Mouse (Mus musculus) embryo, embryonic 10 days (tissue): ENCODE measurements around the gene Tmem30c.
A peak's percentile ranks its signal among the peaks of the same experiment; 100 is the strongest.

ENCODE experiments used
- DNase-seq: peaks from one replicate; pipeline ENCODE4 v3.0.0-alpha.2; 2015; ENCODE audit warnings: low spot score

The Tmem30c gene

DNA sequence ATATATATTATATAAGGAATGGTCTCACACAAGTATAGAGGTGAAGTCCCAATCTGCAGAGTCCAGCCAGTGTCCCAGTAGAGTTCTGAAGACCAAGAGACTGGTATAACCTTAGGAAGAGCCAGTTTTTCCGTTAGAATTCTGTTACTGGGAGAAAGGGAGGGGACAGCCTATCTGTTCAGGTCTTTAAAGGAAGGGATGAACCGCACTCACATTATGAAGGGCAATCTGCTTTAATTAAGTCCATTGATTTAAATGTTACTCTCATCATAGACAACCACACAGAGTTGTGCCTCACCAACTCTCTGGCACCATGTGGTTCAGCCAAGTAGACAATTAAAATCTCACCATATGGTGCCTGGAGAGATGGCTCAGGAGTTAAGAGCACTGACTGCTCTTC lies at the start of gene Tmem30c:
Gene Tmem30c, minus strand, starts transcription at position 101 of the 400 bp plus-strand sequence.
- DNase-seq = no peak

GRCm38 (mm10) chr16:57340613-57340898 lies 47.9 kb upstream of the Tmem30c start:
- no peak for DNase-seq

DNA sequence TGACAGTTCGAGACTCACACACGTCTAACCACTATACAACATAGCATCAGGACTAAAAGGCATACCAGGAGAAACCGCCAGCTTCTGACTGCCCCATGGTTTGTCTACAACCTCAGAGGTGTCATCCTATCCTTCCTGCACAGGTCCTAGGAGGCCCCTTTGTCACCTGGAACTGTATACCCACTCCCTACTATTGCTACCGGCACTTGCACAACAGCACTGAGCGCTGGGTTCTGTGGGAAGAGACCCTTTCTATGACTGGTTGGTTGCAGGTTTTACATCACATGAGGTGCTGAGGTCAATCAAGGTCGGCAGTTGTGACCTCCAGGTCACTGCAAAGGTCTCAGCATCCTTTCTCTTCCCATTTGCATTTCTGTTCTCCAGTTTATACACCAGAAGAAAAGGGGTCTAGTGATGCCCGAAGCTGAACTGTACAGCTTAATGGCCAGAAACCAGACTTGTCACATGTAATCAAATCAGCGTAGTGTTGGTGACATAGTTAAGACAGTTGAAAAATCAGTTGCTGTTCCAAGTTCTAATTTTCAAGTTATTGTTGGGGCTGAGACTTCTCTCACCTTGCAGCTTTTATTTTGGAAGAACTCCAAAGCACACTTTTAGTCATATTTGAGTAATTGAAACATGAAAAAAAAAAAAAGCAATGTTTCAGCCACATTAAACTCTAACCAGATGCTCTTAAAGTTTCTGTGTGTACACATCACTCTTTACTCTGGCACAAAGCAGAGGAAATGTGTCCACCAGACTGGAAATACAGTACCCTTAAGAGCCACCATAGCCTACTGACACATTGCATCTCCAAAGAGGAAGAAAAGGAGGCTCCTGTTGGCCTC lies 47.3 kb upstream of the Tmem30c start:
- no peak for DNase-seq

DNA sequence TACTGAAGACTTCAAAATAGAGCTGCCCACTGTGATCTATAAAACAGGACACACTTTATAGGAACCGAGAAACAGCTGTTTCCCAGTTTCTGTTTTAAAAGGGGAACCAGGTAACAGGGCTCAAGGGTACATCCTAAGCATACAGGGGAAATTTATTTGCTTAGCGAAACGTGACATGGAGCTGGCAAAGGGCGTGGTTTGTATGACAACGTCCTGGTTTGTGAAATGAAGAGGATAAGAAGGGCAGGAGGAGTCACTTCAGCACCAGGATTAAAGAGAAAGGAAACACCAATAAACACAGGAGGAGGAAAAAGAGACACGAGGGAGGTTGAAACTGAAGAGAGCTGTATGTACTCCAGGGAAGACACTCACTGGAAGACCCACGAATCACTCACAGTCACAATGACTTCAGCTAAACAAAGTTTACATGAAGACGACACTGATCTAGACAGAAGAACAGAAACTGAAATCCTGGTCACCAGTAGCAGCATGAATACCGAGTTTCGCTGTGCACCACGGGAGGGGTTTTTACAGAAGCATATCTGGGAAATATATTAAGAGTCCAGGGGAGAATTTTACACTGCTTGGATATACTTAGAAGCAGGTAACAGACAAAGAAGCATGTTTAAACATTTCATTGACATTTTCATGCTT lies 44.2 kb upstream of the Tmem30c start:
- no peak for DNase-seq

DNA sequence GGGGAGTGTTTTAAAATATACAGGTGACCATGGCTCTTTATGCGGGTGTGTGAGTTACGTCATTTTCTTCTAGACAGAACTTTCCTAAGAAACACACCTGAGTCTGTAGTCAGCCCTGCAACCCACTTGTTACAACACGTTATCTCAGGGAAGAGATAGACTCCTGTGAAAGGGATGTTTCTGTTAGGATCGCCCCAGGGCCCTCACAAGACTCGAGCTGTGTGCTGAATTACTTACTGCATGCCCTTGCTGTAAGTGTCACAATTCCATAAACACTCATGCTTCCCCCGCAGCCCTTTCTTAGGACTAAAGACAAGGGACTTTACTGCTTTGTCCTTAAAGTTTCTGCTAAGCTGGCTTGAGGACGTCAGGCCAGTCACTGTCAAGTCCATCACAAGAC lies 39.6 kb upstream of the Tmem30c start:
- no peak for DNase-seq

DNA sequence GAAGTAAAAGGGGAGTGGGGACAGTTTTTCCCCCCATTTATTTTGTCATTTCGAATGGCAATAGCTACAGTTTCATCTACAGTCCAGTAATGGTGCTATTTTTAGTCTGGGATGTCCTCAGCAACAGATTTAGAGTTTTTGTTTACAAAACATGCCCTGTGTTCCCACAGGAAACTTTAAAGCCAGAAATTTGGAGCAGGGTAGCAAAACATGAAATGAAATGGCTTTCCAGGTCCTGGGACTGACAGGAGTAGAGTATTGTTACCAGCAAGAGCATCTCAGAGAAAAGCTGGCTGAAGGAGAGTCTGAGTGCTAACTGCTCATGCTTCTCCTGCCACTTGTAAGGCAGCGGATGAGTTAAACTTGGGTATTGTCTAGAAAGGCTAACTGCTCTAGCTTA lies 37.4 kb upstream of the Tmem30c start:
- DNase-seq = no peak

DNA sequence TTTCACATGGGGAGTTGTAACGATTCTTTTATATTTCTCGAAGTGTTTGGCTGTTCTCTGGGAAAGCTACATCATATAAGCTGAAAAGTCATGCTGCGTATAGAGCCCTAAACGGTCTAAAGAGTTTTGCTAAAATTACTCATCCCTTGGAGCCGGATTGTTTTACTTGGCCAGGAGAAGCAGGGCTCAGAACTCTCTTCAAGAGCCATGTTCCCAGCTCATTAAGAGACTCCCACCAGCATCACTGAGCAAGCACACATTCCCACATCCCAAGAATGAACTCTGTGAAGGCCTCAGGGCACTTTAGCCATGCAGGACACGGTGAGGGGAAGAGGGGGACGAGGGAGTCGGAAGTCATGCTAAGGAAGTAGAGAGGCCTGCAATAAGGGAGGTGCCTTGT lies 36.4 kb upstream of the Tmem30c start:
- no peak for DNase-seq

- DNase-seq = no peak
Measured at GRCm38 (mm10) chr16:57326996-57327395, 34.3 kb upstream of the Tmem30c start.

- peak; percentile 50 for DNase-seq
Measured at GRCm38 (mm10) chr16:57319284-57320124, 26.8 kb upstream of the Tmem30c start.

DNA sequence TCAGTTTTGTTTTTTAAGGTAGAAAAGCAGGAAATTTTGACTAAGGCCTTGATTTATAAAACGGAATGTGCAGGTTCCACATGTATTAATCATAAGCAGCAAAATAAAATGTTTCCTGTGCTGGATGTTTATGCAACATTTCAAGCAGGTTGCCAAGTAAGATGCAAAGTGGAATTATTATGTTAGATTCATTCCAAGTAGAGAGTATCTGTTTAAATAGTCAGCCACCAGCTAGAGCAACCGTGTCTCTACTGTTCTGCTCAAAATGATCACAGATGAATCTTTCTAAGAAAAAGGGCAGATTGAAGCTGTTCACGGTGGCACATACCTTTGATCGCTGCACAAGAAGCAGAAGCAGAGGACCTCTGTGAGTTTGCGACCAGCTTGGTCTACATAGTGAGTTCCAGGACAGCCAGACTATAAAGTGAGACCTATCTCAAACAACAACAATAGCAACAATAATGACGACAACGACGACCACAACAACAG lies 26.0 kb upstream of the Tmem30c start:
- DNase-seq = no peak

DNA sequence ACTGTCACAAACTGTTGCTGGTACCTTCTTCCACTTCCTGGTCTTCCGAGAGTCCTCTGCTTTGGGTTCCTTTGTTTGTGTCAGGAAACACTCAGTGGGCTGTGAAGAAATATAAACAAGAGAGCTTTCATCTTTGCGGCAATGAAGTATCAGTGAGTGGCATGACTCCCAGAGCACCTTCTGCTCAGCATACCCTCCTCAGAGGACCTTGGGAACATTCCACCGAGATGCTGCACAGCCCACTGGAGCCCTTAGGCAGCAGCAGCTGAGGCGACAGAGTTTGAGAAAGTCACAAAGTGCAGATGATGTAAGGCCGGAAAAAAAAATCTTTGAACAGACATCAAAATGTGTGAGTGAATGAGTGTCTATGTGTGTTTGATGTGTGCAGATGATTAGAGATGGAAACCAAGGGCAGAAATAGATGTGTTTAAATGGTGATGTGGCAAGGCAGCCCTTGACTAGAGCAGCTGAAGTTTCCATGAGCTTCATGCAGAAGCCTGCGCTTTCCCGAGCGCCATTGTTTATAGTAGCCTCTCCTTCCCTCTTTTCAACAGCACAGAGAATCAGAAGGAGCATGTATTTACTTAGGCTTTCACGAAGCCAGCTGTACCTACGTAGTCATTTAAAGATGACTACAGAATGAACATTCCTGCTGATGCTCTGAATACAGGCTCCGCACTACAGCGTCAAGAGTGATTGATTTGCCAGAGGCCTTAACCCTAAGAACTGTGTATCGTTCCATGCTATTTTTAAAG lies 25.4 kb upstream of the Tmem30c start:
- no peak for DNase-seq

- no peak for DNase-seq
Measured at GRCm38 (mm10) chr16:57317127-57317526, 24.5 kb upstream of the Tmem30c start.

- no peak for DNase-seq
Measured at GRCm38 (mm10) chr16:57315026-57315425, 22.4 kb upstream of the Tmem30c start.

DNA sequence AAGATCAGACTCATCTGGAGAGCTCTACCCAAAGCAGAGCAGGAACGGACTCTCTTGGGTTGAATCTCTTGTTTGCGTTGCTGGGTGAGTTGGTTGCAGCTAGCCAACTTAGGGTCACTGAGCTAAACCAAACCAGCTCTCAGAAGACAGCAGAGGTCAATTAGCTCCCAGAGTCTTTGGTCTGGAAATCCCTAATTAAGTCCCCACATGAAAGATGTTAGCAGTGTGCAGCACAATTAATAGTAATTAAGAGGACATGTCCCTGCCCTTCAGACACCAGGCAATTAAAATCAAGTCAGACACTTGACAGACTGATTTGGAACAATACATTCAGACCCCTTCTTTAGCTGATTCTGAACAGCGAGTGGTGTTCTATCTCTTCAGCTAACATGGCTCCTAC lies 21.6 kb upstream of the Tmem30c start:
- no peak for DNase-seq

DNA sequence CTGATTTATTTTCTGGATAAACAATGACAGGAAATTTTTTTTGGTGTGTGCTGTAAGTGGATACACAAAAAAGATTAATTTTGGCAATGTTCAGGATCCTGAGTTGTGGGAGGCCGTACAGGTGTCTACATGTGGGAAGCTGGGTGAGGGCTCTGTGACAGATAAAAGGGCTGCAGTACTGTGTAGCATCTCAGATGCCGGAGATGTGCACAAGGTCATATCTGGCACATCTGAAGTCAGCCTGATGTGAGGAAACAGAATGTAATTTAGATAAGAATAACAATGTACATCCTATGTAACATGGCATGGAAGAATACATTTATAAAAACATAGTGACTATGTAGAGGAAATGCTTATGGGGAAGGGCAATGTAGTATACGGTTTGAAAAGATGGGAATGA lies 20.8 kb upstream of the Tmem30c start:
- no peak for DNase-seq

- DNase-seq = no peak
Measured at GRCm38 (mm10) chr16:57312130-57312529, 19.5 kb upstream of the Tmem30c start.

- DNase-seq = no peak
Measured at GRCm38 (mm10) chr16:57305463-57305862, 12.8 kb upstream of the Tmem30c start.

DNA sequence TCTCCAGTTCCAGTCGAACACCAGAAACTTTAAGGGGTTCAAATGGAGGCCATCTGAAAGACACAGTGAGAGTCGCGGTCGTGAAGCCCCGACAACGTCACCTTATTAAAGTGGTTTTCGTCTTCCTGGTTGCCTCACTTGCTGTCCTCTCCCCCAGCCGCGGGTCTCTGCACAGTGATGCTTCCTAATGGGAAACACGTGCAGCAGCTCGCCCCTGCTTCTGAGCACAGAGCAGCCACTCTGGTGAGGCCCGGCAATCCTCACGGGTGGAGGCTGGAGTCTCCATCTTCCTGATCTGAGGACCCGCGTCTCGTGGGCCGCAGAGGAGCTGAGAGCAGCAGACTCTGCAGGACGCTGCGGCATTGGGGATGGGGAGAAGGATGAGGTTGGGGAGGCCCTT lies 11.1 kb upstream of the Tmem30c start:
- DNase-seq = peak; percentile 69

- peak; percentile 43 for DNase-seq
Measured at GRCm38 (mm10) chr16:57302792-57303698, 10.4 kb upstream of the Tmem30c start.

- DNase-seq = no peak
Measured at GRCm38 (mm10) chr16:57301512-57302115, 8.9 kb upstream of the Tmem30c start.
